Mouse (Mus musculus): ENCODE results near the gene Grm1.

Grm1 gene

DNA sequence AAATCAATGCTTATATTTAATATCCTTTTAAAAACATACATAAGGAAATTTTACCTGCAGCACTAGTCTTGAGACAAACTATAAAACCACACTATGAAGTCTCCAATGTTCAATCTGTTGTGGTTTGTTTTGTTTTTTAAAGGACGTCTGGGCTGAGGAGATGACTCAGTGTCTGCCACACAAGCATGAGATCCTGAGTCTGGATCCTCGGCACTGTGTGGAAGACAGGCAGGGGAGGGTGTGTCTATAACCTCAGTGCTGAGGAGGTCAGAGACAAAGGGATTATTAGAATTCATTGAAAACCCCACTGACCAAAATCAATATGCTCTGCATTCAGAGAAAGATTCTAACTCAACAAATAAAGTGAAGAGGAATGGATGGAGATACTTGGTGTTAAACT, 110.8 kb downstream of the Grm1 start:
- DNase-seq (ENCODE audit: extremely low spot score, low spot score) = no peak

DNA sequence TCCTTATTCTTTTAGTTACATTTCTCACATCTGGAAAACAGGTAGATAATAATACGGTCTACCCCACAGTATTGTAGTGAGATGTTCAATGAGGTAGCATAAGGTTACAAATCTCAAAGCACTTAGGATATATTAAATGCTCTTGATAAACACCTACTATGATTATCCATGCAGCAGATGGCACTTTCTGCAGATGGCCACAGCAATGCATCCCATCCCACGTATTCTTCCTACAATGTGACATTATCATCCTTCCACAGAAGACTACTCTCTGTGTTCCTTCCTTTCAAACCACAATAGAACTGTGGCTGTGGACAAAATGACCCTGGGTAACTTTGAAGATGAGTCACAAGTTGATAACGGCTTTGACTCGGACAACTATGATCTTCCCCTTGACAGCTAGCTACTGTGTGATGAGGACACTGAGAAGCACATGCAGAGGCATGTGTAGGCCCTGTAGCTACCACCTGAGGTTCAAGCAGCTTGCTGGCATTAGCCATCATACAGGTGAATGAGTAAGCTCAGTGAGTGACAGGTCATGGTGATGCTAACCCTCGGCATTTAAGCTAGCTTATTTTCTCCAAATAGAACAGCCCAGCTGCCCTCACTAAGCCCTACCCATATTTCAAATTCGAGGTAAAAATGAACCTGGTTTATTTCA, 117.5 kb downstream of the Grm1 start:
- DNase-seq (ENCODE audit: extremely low spot score, low spot score) = no peak

DNA sequence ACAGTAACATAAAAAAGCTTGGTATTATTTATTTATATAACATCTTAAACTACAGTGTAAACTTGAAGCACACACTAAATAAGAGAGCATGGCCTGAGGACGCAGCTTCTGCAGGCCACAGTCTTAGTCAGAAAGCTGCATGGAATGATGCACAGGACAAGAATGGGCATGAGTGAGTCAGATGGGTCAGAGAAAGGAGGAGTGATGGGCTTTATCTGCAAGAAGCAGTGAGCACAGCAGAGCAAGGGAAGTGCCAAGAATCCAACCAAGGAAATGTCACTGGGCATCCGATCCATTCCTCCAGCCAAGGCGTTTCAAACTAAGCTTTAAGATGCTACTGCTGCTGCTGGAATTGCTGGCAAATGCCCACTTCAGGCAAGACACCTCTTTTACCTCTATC, 131.6 kb downstream of the Grm1 start:
- no peak for DNase-seq (ENCODE audit: extremely low spot score, low spot score)

DNA sequence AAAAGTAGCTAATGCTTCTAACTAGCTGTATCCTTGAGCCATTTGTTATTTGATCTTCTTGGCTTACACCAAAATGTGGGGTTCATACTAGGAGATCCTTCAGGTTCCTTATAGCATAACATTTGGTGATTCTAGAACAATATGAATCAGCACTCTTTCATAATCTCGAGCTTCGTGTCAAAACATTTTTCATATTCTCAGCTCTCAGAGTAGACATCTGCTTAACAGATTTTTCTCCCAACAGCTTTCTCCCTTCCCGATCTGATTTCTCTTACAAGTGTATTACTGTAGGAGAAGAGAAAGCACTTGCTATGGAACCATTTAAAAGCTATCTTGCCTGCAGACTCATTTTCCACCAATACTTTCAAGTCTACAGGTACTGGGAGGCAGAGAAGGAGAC, 133.0 kb downstream of the Grm1 start:
- no peak for DNase-seq (ENCODE audit: extremely low spot score, low spot score)

DNA sequence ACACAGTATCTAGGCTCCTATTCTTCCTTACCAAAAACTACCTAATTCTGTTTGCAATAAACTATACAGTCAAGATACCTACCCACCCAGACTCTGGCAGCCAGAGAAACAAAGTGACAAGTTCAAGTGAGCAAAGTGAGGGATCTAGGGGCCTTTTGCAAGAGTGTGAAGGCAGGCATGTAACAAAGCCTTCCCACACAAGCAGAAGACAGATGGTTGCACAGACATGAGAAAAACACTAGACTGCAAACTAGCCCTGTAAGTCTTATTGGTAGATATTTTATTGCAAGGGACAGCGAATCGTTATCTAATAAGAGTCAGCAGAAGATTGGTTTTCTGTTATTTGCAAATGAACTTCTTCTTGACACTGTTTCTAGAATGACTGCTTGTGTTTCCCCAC, 134.6 kb downstream of the Grm1 start:
- no peak for DNase-seq (ENCODE audit: extremely low spot score, low spot score)

DNA sequence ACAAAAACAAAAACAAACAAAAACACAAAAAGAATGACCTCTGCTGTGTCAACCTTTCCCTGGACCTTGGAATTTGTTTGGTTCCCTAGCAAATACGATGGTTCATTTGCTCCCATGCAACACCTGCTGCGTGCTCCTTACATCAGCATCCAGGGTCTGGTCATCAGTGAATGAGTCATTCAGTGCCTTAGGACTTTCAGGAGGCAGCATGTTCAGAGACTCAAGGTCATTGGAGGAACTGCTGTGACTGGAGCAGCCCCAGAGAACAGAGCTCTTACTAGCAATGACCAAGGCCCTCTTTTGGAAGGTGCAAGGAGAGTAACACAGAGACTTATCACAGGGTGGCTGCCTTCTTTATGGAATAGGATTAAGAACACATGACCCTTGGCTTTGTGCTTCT, 138.2 kb downstream of the Grm1 start:
- DNase-seq (ENCODE audit: extremely low spot score, low spot score) = no peak

DNA sequence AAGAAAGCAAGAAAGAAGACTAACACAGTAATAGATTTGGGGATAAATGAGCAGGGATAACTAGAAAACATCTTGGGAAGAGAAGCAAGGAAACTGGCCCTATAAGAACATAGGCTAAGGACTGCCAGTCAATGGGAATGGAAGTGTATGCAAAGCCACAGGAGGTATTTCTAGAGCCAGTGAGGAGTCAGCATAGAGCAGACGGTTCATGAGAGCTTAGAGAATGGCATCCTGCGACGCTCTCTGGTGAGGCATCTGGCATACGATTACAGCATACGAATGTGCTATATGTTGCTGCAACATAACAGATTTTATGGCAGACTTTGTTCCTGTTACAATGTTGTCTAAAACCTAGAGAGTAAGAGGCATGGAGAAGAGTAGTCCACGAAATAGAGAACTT, 139.9 kb downstream of the Grm1 start:
- no peak for DNase-seq (ENCODE audit: extremely low spot score, low spot score)

DNA sequence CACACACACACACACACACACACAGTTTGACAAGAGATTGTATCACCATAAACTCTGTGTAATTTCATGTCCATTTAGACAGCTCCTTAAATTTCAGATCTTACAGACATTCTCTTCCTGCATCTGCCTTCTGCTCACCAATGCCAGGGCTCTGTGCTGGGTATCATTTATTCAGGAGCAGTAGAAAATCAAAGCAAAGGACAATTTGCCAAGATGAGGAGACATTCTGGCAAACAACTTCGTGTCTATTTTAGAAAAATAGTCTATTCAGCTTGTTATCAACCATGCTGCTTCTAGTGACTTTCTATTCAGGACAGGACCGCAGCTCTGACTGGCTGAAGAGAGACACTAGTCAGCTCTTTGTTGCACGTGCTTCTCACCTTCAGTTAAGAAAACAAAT, 146.3 kb downstream of the Grm1 start:
- no peak for DNase-seq (ENCODE audit: extremely low spot score, low spot score)

DNA sequence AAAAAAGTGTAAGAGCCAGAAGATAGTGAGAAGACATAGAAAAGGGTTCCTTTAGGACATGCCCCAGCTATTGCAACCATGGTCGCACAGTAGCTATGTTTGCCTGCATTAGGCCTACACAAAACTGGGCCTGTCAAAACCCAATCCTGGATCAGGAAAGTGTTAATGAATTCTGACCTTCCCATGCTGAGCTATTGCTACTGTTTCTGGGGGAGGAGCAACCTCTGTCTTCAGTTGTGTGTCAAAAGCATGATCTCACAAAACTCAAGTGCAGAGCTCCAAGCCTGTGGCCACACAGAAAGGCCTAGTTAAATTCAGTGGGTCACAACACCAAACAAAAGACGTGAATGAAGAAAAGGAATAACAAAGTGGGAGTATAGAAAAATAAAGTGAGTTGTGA, 152.5 kb downstream of the Grm1 start:
- DNase-seq (ENCODE audit: extremely low spot score, low spot score) = no peak

DNA sequence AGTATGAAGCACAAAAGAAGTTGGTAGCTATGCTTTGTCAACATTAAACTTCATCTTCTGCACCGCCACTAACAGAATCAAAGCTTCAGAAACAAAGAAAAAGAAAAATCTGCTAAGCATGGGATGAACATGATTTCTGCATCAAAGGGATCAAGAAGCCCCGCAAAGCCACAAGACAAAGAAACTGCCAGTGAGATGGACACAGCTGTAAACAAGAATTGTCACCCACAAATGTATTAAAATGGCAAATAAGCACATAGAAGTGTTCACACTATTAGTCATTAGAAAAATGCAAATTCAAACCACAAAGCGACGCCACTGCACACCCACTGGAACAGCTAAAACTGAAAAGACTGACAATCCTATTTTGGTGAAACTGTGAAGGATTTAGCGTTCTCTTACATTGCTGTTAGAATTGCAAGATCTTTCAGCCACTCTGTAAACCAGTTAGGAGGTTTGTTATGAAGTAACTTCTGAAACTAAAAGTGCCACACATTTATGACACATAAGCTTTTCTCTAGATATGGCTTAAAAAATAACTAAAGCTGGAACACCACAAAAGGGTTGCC, 153.3 kb downstream of the Grm1 start:
- no peak for DNase-seq (ENCODE audit: extremely low spot score, low spot score)

DNA sequence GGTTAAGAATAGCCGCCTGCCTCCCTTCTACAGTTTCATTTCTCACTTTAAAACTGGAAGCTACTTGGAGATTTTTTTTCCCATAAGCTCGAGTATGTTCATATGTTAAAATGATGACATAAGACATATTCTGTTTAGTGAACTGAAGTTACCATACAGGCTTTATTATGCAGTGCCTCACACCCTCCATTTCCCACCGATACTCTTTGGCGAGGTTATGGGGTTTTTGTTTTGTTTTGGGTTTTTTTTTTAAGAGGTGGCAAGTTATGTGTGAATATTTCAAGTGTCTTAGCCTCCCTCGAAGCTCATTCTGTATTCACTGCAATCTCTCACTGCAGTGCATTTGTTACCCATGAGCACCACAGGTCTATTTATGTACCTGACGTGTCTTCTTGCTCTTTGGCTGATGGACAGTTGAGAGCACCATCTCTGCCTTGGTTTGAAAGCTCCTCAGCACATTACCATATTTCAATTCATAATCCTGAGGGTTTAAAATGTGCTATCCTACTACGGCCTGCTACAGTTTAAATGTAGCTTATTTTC, 164.2 kb downstream of the Grm1 start:
- DNase-seq (ENCODE audit: extremely low spot score, low spot score) = no peak

DNA sequence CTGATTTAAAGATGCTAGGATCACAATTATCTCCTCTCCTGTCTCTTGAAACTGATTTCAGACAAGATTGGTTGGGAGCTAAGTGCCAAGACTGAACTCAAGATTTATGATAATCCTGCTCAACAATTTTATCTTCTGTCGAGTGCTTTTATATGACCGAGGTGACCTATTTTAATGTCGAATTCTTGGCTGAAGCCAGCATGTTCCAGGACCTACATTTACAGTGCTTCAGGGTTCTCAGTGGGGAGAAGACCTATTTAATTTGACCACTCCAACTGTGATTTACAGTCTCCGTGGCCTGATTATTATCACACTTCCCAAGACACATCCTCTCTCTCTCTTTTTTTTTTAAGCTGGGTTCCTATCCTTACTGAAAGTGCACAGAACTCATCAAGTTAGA, 168.5 kb downstream of the Grm1 start:
- DNase-seq (ENCODE audit: extremely low spot score, low spot score) = no peak

DNA sequence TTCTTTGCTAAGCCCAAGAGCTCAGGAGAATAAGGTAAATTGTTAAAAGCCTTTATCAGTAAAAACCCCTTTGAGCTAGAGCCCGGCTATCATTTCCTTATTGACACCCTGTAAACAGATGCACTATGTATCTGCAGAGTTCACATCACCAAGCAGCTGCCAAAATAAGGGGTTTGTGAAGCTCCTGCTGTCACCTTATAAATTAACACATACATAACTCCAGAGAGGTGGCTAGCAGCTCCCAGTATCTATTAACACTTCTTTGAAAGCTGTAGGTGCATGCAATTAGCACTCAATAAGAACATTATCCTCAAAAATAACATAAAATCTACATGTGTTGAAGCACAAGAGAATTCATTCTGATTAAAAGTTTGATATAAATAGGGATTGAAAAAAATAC, 191.9 kb downstream of the Grm1 start:
- no peak for DNase-seq (ENCODE audit: extremely low spot score, low spot score)

DNA sequence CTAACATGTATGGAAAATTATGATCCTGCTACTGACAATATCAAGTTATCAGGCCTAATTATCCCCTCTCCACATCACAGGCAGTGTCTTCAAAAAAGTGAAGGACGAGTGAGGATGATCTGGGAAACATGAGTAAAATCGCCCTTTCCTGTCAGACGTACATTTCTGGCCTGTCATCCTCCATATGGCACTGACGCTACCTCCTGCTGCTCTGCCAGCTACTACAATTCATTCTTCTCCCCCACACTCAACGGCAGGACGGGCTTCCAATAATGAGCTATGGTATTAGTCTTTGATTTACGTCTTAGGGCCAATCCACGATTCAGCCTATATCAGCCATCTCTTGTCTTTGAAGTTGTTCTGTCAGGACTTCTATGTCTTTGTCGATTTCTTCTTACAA, 193.6 kb downstream of the Grm1 start:
- DNase-seq (ENCODE audit: extremely low spot score, low spot score) = no peak

DNA sequence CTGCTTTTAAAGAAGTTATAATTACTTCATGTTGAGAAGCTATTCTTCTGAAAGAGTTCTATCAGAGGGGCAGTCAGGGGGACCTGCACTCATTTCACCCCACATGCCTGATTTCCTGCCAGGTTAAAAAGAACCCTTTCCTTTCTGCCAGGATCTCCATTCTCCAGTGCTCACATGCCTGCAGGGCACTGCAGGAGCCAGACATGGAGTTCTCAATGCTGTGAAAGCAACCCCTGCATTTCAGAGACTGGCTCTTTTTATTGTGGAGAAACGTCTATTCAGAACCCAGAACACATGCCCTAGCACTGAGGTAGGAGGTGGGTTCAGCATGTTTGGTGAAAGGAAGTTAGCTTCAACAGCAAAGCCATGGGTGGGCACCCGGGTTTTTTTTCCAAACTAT, 197.2 kb downstream of the Grm1 start:
- no peak for DNase-seq (ENCODE audit: extremely low spot score, low spot score)

DNA sequence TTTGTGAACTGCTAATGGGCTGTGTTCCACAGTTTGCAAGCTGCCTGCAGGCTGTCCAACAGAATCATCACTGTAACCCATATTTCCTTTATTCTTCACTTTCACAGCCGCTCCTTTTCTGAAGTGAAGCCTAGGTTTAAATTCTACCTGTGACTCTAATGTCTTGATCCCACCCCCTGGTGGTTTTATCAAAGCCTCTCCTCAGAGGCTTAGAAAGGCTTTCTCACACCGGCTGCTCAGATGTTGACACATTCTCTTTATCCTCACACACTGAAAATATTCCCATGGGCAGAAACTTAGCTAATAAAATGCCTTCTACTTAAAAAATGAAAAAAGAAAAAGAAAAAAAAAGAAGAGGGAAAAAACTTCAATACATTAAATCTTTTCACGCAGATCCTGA, 210.0 kb downstream of the Grm1 start:
- DNase-seq (ENCODE audit: extremely low spot score, low spot score) = no peak

DNA sequence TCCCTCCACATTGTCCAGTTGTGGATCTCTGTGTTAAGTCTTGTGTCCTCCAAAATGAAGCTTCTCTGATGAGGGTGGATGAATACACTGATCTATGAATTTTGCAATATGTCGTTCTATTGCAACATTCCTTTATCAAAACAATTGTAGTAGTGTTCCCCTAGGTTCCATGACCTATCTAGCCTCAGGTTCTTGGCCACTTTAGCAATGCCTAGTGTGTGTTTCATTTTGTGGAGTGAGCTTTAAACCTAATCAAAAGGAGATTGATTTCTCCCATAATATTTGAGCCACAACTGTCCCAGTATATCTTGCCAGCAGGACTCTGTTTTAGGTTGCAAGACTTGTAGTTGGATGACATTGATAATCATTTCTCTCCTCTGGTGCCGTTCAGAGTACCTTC, 211.9 kb downstream of the Grm1 start:
- no peak for DNase-seq (ENCODE audit: extremely low spot score, low spot score)

DNA sequence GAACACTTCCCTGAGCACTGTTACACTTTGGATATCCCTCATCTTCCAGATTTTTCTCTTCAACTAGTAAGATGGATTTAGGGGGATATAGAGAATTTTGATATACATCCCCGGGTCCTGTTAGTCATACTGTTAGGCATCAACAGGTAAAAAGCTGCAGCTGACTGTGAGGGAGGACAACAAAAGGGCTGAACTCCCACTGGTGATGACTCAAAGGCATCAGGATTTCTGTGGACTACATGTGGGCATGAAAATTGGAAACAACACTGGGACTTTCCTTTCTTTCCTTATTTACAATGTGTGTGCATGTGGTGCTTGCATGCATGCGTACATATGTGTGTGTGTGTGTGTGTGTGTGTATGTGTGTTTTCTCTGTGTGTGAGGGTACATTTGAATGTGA, 215.9 kb downstream of the Grm1 start:
- no peak for DNase-seq (ENCODE audit: extremely low spot score, low spot score)

DNA sequence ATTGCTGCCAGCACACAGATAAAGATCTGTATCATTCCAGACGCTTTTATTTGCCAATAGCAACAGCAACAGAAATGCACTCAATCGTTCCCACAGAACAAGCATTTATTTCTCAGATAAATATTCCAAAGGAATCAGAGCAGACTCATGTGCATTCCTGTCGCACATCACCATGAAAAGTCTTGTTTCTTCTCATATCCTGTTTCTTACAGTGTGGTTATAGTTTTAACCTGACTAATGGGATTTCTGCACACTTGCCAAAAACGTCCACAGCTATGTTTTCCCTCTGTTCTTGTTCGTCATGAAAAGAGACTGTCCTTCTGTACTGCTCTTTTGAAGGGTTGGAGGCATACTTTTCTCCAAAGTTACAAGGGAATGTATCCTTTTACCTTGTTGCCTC, 217.4 kb downstream of the Grm1 start:
- no peak for DNase-seq (ENCODE audit: extremely low spot score, low spot score)

DNA sequence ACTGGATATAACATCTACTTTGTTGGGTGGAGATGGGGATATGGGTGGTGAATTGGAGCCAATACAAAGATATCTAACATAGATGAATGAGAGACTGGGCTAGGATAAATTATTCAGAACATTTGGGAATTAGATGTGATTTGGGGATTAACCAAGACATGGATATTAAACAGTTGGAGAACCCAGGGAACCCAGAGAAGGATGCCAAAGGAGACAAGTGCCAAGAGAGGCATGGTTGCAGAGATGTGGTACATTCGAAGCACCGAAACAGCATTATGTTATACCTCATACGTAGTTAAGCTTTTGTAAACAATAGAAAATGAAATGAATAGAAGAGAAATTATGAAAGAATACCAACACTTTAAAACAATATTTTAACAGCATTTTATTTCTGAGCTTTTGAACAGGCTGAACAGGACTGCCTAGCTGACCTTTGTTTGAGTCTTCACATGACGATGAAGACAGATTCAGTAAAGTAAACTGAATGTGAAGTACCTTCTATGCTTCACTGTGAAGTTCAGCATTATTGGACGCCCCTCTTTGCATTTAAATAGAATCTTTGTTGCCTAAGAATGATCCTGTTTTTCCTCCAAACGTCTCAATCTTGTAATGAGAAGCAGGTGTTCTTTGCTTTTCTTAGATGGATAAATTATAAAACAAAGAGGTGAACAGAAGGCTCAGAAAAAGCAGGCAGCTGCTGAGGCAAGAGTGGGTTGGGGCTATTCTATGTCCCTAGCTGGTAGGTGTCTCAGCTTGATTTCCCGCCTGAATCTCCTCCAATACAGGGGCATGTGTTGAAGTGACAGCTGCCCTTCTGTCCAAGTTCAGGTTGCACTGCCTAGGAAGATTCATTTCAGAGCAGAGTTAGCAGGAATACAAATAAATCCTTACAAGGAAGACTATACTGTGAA, 234.5 kb downstream of the Grm1 start:
- DNase-seq (ENCODE audit: extremely low spot score, low spot score) = no peak

DNA sequence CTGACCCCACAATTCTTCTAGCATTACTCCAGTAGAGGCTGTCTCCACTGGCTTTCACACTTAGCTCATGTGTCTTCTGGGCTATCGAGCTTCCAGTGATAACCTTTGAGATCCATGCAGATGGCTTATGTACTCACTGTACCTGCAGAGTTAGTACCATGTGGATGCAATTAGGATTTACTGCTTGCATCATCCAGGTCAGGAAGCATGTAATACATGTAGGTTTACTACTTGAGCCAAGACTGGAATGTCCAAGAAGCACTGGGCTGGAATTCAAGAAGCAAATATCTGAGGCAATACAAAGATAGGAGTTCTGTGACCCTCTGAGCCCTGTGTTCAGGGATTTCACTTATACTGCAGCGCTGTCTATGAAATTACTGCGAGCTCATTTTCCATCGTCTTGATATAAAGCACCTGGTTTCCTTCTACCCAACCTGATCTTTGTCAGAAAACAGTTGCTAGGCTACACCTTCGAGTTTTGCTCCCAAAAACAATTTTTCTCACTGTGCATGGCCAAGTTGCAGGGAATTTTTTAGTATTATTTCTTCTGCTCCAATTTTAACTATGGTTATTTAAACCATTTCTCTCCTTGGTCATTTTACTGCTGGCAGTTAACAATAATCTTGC, 237.0 kb downstream of the Grm1 start:
- no peak for DNase-seq (ENCODE audit: extremely low spot score, low spot score)

DNA sequence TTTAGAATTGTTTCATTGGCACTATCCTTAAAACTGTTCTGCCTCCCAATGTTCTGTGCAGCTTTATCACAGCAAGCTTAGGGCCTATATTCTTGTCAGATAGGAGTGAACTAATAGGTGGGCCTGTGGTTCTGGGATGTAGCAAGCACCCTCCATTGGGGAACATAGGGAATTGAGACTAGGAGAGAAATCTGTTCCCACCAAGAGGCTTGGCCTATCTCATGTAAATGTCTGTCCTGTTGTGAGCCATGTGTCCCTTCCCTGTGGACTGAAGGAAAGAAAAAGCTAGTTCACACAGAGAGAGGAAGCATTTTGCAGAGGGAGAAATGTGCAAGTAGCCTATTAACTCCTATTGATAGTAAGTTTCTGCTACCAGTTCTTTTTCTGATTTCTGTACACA, 246.8 kb downstream of the Grm1 start:
- DNase-seq (ENCODE audit: extremely low spot score, low spot score) = no peak

All from neural tube, embryonic 10.5 days (tissue).